Mouse (Mus musculus) mammary gland, adult 2 months (tissue): Measurements from ENCODE around the gene Bcl2l13. TPM values are rescaled to one million over a fixed set of nuclear protein-coding genes. Genes with fewer than 3 reads are reported as not detected.

Source experiments
- polyA plus RNA-seq: library from polyadenylated mRNA; depleted of rRNA; stranded (reverse); fragments of >200 nt; gene quantifications from 2 replicates; pipeline ENCODE4 v1.2.3, GENCODE M21; 2012; ENCODE audit warnings: low replicate concordance; rRNA removed

The Bcl2l13 gene
- polyA plus RNA-seq, result 26.6 and 36.8 TPM in 2 replicates

GRCm38 (mm10) chr6:120835474-120836374 lies at the start of gene Bcl2l13:
TSS of gene Bcl2l13 (plus strand) at chr6:120836212.

GRCm38 (mm10) chr6:120822307-120822928 lies 13.6 kb upstream of the Bcl2l13 start, which contains the start of gene Atp6v1e1:
TSS of gene Atp6v1e1 (minus strand) at chr6:120822793.

GRCm38 (mm10) chr6:120916074-120916971 lies 80.3 kb downstream of the Bcl2l13 start, which contains the start of gene Bid:
TSS of gene Bid (minus strand) at chr6:120916853.

Other genes with a start within 250 kb of the Bcl2l13 start
- gene Cecr2, start 169.8 kb upstream of the Bcl2l13 start, polyA plus RNA-seq, result 9.1 and 11.1 TPM in 2 replicates
- gene Slc25a18, start 62.6 kb upstream of the Bcl2l13 start, polyA plus RNA-seq, result 0.27 TPM in 2 replicates
- gene Atp6v1e1, start 13.4 kb upstream of the Bcl2l13 start, polyA plus RNA-seq, result 147 and 212 TPM in 2 replicates
- gene Bid, start 80.6 kb downstream of the Bcl2l13 start, polyA plus RNA-seq, result 11.4 and 12.0 TPM in 2 replicates